Mouse (Mus musculus): ENCODE measurements at regions not wholly inside any gene's neighbourhood (a gene's known extent, or its start where the extent isn't known, plus 50 kb on each side); places are given as distances from the start of the nearest gene placed in this dataset.
A peak's percentile ranks its signal among the peaks of the same experiment; 100 is the strongest.

DNA sequence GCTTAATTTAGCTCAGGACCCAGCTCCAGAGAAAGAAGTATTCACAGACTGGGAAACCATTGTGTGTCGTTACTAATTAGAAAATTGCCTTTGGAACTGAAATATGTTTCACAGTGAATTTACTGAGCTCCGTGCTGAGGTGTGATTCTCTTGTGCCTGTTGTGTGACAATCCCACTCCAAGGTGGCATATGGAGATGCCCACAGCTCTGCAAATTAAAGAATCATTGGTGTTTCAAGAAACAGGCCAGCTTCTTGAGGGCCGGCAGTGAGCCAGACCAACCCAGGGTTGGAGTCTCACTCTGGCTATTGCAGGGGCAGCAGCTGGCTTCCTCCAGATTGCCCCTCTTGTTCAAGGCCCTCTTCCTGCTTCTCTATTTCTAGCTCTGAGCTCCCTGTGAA, 203.9 kb upstream of the Nxpe4 start:
- Histone ChIP-seq H3K4me1 (ENCODE audit: control insufficient read depth, insufficient read depth, low read length) (no peaks in the 10 kb centered on the region; the same call in 1 of the 2 replicates), H3K9ac (replicated peaks; ENCODE audit: low read length) (no peak overlapping the region), H3K4me2 (ENCODE audit: low read depth, low read length) (no peak overlapping the region), H3K27me3 (ENCODE audit: control insufficient read depth, insufficient read depth, low read length) (no peaks in the 10 kb centered on the region), H3K36me3 (replicated peaks; ENCODE audit: control insufficient read depth, insufficient read depth, low read depth, low read length) (no peaks in the 10 kb centered on the region), H3K27ac (replicated peaks; ENCODE audit: low read depth, low read length) (no peak overlapping the region), H3K9me3 (replicated peaks; ENCODE audit: control insufficient read depth, low read length) (no peaks in the 10 kb centered on the region), H3K4me3 (ENCODE audit: low read depth, low read length) (no peak overlapping the region)
- DNase-seq (ENCODE audit: low spot score): no peak
- 77% methylated on average over 3 of the region's 3 CpGs for WGBS
- no peak for ATAC-seq (replicated peaks; ENCODE audit: insufficient number of reproducible peaks, low FRiP score, low TSS enrichment, low read depth)

- ATAC-seq (replicated peaks; ENCODE audit: insufficient number of reproducible peaks, low FRiP score, low TSS enrichment, low read depth) (no peak), DNase-seq (ENCODE audit: low spot score) (no peak)
- H3K9me3 ChIP-seq (replicated peaks; ENCODE audit: control insufficient read depth, low read length): no peaks in the 10 kb centered on the region
- H3K4me2 ChIP-seq (ENCODE audit: low read depth, low read length): no peak overlapping the region
- no peak overlapping the region for H3K4me3 ChIP-seq (ENCODE audit: low read depth, low read length)
- no peaks in the 10 kb centered on the region for H3K27me3 ChIP-seq (ENCODE audit: control insufficient read depth, insufficient read depth, low read length)
- no peak overlapping the region for H3K9ac ChIP-seq (replicated peaks; ENCODE audit: low read length)
- H3K36me3 ChIP-seq (replicated peaks; ENCODE audit: control insufficient read depth, insufficient read depth, low read depth, low read length): no peaks in the 10 kb centered on the region
- 89% methylated on average over 6 of the region's 6 CpGs for WGBS
- no peaks in the 10 kb centered on the region; the same call in 1 of the 2 replicates for H3K4me1 ChIP-seq (ENCODE audit: control insufficient read depth, insufficient read depth, low read length)
- no peak overlapping the region for H3K27ac ChIP-seq (replicated peaks; ENCODE audit: low read depth, low read length)
These were observed 203.0 kb upstream of the Nxpe4 start for GRCm38 (mm10) chr9:47958861-47959260.

DNA sequence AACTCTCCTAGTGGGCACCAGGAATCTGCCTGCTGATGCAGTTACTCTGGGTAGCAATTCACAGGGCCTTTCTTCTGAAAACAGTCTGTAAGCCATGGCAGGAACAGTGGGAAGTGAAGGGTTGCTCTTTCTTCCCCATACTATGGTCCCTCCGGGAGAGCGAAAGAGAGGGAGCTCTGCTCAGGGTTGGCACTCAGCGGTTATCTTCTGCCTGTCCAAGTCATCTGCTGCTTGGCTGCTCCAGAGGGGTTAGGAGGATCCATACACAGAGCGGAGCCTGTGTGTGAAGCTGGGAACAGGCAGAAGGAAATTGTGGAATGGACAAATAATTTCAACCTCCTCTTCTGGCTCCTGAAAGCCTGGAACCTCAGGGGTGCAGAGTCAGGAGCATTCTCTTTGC, 200.6 kb upstream of the Nxpe4 start:
- ATAC-seq (replicated peaks; ENCODE audit: insufficient number of reproducible peaks, low FRiP score, low TSS enrichment, low read depth): no peak
- no peak overlapping the region for H3K9ac ChIP-seq (replicated peaks; ENCODE audit: low read length)
- DNase-seq (ENCODE audit: low spot score): no peak
- H3K9me3 ChIP-seq (replicated peaks; ENCODE audit: control insufficient read depth, low read length): no peaks in the 10 kb centered on the region
- 0 out of 2 replicates have a peak overlapping the region, but pooled peaks have one; percentile 6 for H3K27ac ChIP-seq (replicated peaks; ENCODE audit: low read depth, low read length)
- H3K36me3 ChIP-seq (replicated peaks; ENCODE audit: control insufficient read depth, insufficient read depth, low read depth, low read length): no peaks in the 10 kb centered on the region
- H3K4me2 ChIP-seq (ENCODE audit: low read depth, low read length): no peak overlapping the region
- H3K4me1 ChIP-seq (ENCODE audit: control insufficient read depth, insufficient read depth, low read length): no peaks in the 10 kb centered on the region; the same call in 1 of the 2 replicates
- no peak overlapping the region for H3K4me3 ChIP-seq (ENCODE audit: low read depth, low read length)
- WGBS: 84% methylated on average over 4 of the region's 4 CpGs
- no peaks in the 10 kb centered on the region for H3K27me3 ChIP-seq (ENCODE audit: control insufficient read depth, insufficient read depth, low read length)

- DNase-seq (ENCODE audit: low spot score) (peak; percentile 10), ATAC-seq (replicated peaks; ENCODE audit: insufficient number of reproducible peaks, low FRiP score, low TSS enrichment, low read depth) (no peak)
- Histone ChIP-seq H3K4me3 (ENCODE audit: low read depth, low read length) (no peak overlapping the region), H3K27me3 (ENCODE audit: control insufficient read depth, insufficient read depth, low read length) (no peaks in the 10 kb centered on the region), H3K36me3 (replicated peaks; ENCODE audit: control insufficient read depth, insufficient read depth, low read depth, low read length) (no peaks in the 10 kb centered on the region), H3K9me3 (replicated peaks; ENCODE audit: control insufficient read depth, low read length) (no peaks in the 10 kb centered on the region), H3K27ac (replicated peaks; ENCODE audit: low read depth, low read length) (no peak overlapping the region), H3K9ac (replicated peaks; ENCODE audit: low read length) (no peak overlapping the region), H3K4me1 (ENCODE audit: control insufficient read depth, insufficient read depth, low read length) (no peaks in the 10 kb centered on the region; the same call in 1 of the 2 replicates), H3K4me2 (ENCODE audit: low read depth, low read length) (no peak overlapping the region)
- WGBS: 53% methylated on average over 4 of the region's 4 CpGs
These were observed 199.7 kb upstream of the Nxpe4 start for GRCm38 (mm10) chr9:47962161-47962560.

DNA sequence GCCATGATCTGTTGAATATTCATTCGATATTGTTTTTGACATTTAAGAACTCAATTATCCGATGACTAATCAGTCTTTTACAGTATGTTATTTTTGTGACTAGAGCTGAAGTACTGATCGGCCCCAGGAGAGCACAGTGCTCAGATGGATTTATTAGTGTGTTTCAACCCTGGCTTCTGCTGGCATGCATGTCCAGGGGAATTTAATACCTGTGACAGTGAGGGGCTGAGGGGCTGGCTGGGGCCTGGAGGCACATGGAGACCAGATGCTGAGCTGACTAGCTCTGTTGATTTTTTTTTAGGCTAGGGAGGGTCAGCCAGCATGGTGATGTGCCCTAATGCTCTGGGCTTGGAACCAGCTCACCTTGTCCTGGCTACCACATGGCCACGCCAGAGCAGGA, 199.2 kb upstream of the Nxpe4 start:
- Histone ChIP-seq H3K27me3 (ENCODE audit: control insufficient read depth, insufficient read depth, low read length) (no peaks in the 10 kb centered on the region), H3K9me3 (replicated peaks; ENCODE audit: control insufficient read depth, low read length) (no peaks in the 10 kb centered on the region), H3K4me1 (ENCODE audit: control insufficient read depth, insufficient read depth, low read length) (no peaks in the 10 kb centered on the region; the same call in 1 of the 2 replicates), H3K4me3 (ENCODE audit: low read depth, low read length) (no peak overlapping the region), H3K9ac (replicated peaks; ENCODE audit: low read length) (no peak overlapping the region), H3K27ac (replicated peaks; ENCODE audit: low read depth, low read length) (no peak overlapping the region), H3K36me3 (replicated peaks; ENCODE audit: control insufficient read depth, insufficient read depth, low read depth, low read length) (no peaks in the 10 kb centered on the region), H3K4me2 (ENCODE audit: low read depth, low read length) (no peak overlapping the region)
- WGBS: 43% methylated on average over 4 of the region's 4 CpGs
- peak; percentile 56; the same call in 1 of the 2 replicates for ATAC-seq (replicated peaks; ENCODE audit: insufficient number of reproducible peaks, low FRiP score, low TSS enrichment, low read depth)
- DNase-seq (ENCODE audit: low spot score): peak; percentile 67

- Histone ChIP-seq H3K4me1 (ENCODE audit: control insufficient read depth, insufficient read depth, low read length) (no peaks in the 10 kb centered on the region), H3K9ac (replicated peaks; ENCODE audit: low read length) (no peak overlapping the region), H3K4me2 (ENCODE audit: low read depth, low read length) (no peak overlapping the region), H3K4me3 (ENCODE audit: low read depth, low read length) (no peak overlapping the region), H3K27me3 (ENCODE audit: control insufficient read depth, insufficient read depth, low read length) (no peaks in the 10 kb centered on the region), H3K27ac (replicated peaks; ENCODE audit: low read depth, low read length) (no peak overlapping the region), H3K9me3 (replicated peaks; ENCODE audit: control insufficient read depth, low read length) (no peaks in the 10 kb centered on the region), H3K36me3 (replicated peaks; ENCODE audit: control insufficient read depth, insufficient read depth, low read depth, low read length) (no peaks in the 10 kb centered on the region)
- DNase-seq (ENCODE audit: low spot score) (no peak), ATAC-seq (replicated peaks; ENCODE audit: insufficient number of reproducible peaks, low FRiP score, low TSS enrichment, low read depth) (no peak)
- WGBS: 74% methylated on average over 12 of the region's 12 CpGs
These were observed 188.7 kb upstream of the Nxpe4 start for GRCm38 (mm10) chr9:47973130-47973529.

DNA sequence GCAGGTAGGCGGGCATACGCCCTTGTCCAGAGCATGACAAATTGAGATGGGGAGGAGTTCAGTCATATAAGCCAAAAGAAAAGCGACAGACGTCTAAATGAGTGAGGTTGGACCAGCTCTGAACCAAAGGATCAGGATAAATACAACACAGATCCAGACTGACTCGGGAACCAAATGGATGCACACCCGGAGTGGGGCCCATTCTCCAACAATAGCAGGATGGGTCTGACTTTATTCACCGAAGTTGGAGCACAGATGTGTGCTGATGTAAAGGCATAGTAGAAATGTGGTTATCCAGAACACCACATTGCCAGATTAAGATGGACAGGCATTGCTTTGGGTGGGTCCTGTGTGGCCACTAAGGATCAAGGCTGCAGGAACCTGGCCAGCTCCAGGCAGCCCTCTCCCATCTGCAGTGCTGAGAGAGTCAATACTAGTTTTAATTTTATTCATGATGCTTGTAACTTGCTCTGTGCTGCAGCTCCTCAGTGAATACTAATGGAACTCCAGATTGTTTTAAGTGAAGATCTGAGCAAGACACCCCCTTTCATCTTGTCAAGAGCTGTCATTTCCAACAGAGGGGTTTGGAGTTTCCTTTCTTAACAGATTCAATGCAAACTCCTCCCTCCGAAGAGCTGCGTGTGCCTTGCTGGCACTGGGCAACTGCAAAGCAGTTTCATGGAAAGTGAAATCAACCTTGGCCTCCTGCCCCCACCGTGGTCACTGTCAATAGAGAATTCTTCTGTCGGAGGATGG, 176.3 kb upstream of the Nxpe4 start:
- no peak for ATAC-seq (replicated peaks; ENCODE audit: insufficient number of reproducible peaks, low FRiP score, low TSS enrichment, low read depth)
- Histone ChIP-seq H3K27me3 (ENCODE audit: control insufficient read depth, insufficient read depth, low read length) (no peaks in the 10 kb centered on the region), H3K9ac (replicated peaks; ENCODE audit: low read length) (no peak overlapping the region), H3K27ac (replicated peaks; ENCODE audit: low read depth, low read length) (no peak overlapping the region), H3K36me3 (replicated peaks; ENCODE audit: control insufficient read depth, insufficient read depth, low read depth, low read length) (no peaks in the 10 kb centered on the region), H3K9me3 (replicated peaks; ENCODE audit: control insufficient read depth, low read length) (no peaks in the 10 kb centered on the region), H3K4me2 (ENCODE audit: low read depth, low read length) (no peak overlapping the region), H3K4me1 (ENCODE audit: control insufficient read depth, insufficient read depth, low read length) (no peaks in the 10 kb centered on the region), H3K4me3 (ENCODE audit: low read depth, low read length) (no peak overlapping the region)
- DNase-seq (ENCODE audit: low spot score): no peak
- 77% methylated on average over 11 of the region's 11 CpGs for WGBS

GRCm38 (mm10) chr9:47987266-47987665, 174.6 kb upstream of the Nxpe4 start:
- H3K4me2 ChIP-seq (ENCODE audit: low read depth, low read length): no peak overlapping the region
- H3K36me3 ChIP-seq (replicated peaks; ENCODE audit: control insufficient read depth, insufficient read depth, low read depth, low read length): no peaks in the 10 kb centered on the region
- DNase-seq (ENCODE audit: low spot score): no peak
- H3K9me3 ChIP-seq (replicated peaks; ENCODE audit: control insufficient read depth, low read length): no peaks in the 10 kb centered on the region
- ATAC-seq (replicated peaks; ENCODE audit: insufficient number of reproducible peaks, low FRiP score, low TSS enrichment, low read depth): no peak
- no peak overlapping the region for H3K4me3 ChIP-seq (ENCODE audit: low read depth, low read length)
- WGBS: 95% methylated on average over 4 of the region's 4 CpGs
- no peaks in the 10 kb centered on the region for H3K4me1 ChIP-seq (ENCODE audit: control insufficient read depth, insufficient read depth, low read length)
- H3K27ac ChIP-seq (replicated peaks; ENCODE audit: low read depth, low read length): no peak overlapping the region
- H3K27me3 ChIP-seq (ENCODE audit: control insufficient read depth, insufficient read depth, low read length): no peaks in the 10 kb centered on the region
- no peak overlapping the region for H3K9ac ChIP-seq (replicated peaks; ENCODE audit: low read length)
